Mouse (Mus musculus) liver, embryonic 12.5 days (tissue): ENCODE results near the gene Helz2. TPM values are rescaled to one million over a fixed set of nuclear protein-coding genes. Genes with fewer than 3 reads are reported as not detected.
"Not testable (repeated sequence)": the region's sequence is repeated elsewhere in the genome, so short reads cannot be mapped to it uniquely, and the experiment has no call there.

Experiments used
- ATAC-seq: fragments of 200-750 bp; cut with Nextera tagmentation; 2 replicates; pipeline ENCODE4 v1.8.0; 2017; ENCODE audit warnings: moderate number of reproducible peaks, mild to moderate bottlenecking, moderate library complexity
- H3K27ac ChIP-seq: fragments of 300-500 bp; sonication (generic); 2 replicates; pipeline ENCODE4 v1.5.1; 2016; ENCODE audit warnings: mild to moderate bottlenecking
- H3K27me3 ChIP-seq: fragments of 300-500 bp; sonication (generic); replicated peaks from 2 replicates; pipeline ENCODE4 v1.6.1; 2016; ENCODE audit warnings: mild to moderate bottlenecking, moderate library complexity
- H3K36me3 ChIP-seq: fragments of 300-500 bp; sonication (generic); 2 replicates; pipeline ENCODE4 v1.6.1; 2016; ENCODE audit warnings: mild to moderate bottlenecking, moderate library complexity
- H3K4me1 ChIP-seq: fragments of 300-500 bp; sonication (generic); 2 replicates; pipeline ENCODE4 v1.6.1; 2016
- H3K4me2 ChIP-seq: fragments of 300-500 bp; sonication (generic); 2 replicates; pipeline ENCODE4 v1.6.1; 2016; ENCODE audit warnings: mild to moderate bottlenecking, moderate library complexity
- H3K4me3 ChIP-seq: fragments of 300-500 bp; sonication (generic); 2 replicates; pipeline ENCODE4 v1.5.1; 2016; ENCODE audit warnings: mild to moderate bottlenecking, moderate library complexity
- H3K9ac ChIP-seq: fragments of 300-500 bp; sonication (generic); 2 replicates; pipeline ENCODE4 v1.6.1; 2016; ENCODE audit warnings: mild to moderate bottlenecking, moderate library complexity
- H3K9me3 ChIP-seq: fragments of 300-500 bp; sonication (generic); replicated peaks from 2 replicates; pipeline ENCODE4 v1.6.1; 2016; ENCODE audit warnings: mild to moderate bottlenecking, moderate library complexity
- WGBS: fragments of 180-500 bp; shearing (Covaris S2); methylation state at CpG from one replicate; pipeline ENCODE4 v1.1.7; 2016; ENCODE audit not compliant: insufficient replicate concordance; 5-methylcytosine and 5-hydroxymethylcytosine counted together
- polyA plus RNA-seq: library from polyadenylated mRNA; unstranded; fragments of >200 nt; fragmentation: Nextera tagmentation; extraction: Ambion mirVana; gene quantifications from 2 replicates; pipeline ENCODE4 v1.2.1, GENCODE M21; 2016

Helz2 gene
- polyA plus RNA-seq = 1.7 and 1.8 TPM in 2 replicates

DNA sequence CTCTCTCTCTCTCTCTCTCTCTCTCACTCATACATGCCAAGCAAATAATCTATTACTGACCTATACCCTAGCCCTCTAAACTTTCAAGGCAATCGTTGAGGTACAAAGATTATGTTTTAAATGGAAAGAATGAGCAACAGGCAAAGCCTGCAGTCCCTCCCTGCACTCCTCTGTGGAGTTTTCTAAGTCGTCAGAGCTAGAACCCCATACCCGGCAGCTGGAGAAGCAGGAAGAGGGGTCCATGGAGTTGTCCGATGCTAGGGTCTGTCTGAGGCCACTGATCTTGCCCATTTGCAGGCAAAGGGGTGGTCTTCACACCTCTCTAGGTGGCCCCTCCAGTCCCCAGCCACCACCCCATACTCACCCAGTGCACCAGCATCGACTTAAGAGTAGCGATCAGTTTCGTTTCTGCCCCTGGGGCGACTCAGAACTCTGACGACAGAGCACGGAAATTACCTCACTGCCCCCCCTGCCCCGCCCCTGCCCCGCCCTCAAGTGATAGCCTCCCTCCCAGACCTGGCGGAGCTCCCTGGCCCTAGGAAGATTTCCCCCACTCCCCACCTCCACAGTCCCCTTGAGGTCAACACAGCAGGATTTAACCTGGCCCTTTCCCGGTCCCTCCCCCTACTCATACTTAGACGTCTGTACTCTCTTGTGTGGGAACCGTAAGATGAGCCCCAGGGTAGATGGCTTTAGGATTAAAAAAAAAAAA, at the start of gene Helz2:
Helz2 (minus strand) TSS at position 426 of the 712 bp plus-strand sequence.
- Histone ChIP-seq H3K4me2 (peak within 1 kb of the TSS; percentile 82), H3K27ac (peak within 1 kb of the TSS; percentile 31; the same call in 1 of the 2 replicates), H3K9me3 (no peaks in the 10 kb centered on the region), H3K9ac (peak within 1 kb of the TSS; percentile 79), H3K4me3 (peak within 1 kb of the TSS; percentile 72), H3K4me1 (peaks cover 42% of the 10 kb centered on the region), H3K27me3 (0 out of 2 replicates have a peak, but pooled peaks cover 5% of the 10 kb centered on the region), H3K36me3 (peaks cover 30% of the 10 kb centered on the region)
- 9% methylated on average over 16 of the region's 16 CpGs for WGBS
- ATAC-seq = peak; percentile 83

- H3K4me2 ChIP-seq = no peak overlapping the region
- peaks cover 23% of the 10 kb centered on the region for H3K4me1 ChIP-seq
- H3K9me3 ChIP-seq = no peaks in the 10 kb centered on the region
- H3K9ac ChIP-seq = no peak overlapping the region
- no peak overlapping the region for H3K27ac ChIP-seq
- no peak for ATAC-seq
- WGBS = 46% methylated on average over 1 of the region's 1 CpGs
- no peaks in the 10 kb centered on the region for H3K27me3 ChIP-seq
- peaks cover 11% of the 10 kb centered on the region for H3K36me3 ChIP-seq
- no peak overlapping the region for H3K4me3 ChIP-seq
Observed at GRCm38 (mm10) chr2:181290937-181291336, 49.1 kb upstream of the Helz2 start.

DNA sequence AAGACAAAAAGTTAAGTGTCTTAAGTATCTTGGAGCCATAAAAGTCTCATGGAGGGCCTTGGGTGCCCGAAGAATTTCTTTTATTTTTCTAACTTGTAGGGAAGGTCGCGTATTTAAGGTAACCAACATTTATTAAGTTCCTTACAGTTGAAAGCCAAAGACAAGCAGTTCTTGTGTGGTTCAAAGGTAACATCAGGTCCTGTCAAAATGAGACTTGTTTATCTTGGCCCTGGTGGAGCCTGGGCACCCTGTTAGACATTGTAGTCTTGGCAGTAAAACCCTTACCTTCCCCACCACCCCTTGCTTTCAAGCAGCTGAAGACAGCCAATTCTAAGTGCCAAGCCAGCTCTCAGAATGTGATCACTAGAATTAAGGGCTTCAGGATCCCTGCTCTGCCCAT, 46.9 kb upstream of the Helz2 start:
- Histone ChIP-seq H3K9ac (peak overlapping the region; percentile 69), H3K27ac (peak overlapping the region; percentile 66), H3K4me2 (peak overlapping the region; percentile 72), H3K36me3 (peaks cover 23% of the 10 kb centered on the region), H3K9me3 (no peaks in the 10 kb centered on the region), H3K4me3 (peak overlapping the region; percentile 81), H3K4me1 (peaks cover 31% of the 10 kb centered on the region), H3K27me3 (no peaks in the 10 kb centered on the region)
- 74% methylated on average over 3 of the region's 3 CpGs for WGBS
- no peak for ATAC-seq

DNA sequence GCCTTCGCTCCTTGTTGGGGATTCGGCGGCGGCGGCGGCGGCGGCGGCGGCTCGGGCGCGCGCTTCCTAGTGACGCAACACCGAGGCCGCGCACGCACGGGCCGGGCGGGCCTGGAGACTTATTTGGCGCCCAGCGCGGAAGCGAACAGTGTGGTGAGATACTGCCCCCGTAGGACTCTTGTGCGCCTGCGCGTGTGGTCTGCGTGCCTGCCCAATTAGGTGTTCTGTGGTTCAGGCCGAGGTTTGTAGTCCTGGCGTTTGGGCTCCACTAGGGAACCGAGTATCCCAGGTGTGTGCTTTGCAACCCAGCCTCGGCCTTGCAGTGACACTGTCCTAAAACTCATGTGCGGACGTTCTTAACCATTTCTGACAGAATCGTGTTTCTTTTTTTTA, 46.1 kb upstream of the Helz2 start, which contains the start of gene Gmeb2:
Gmeb2 (minus strand) TSS at position 78 of the 393 bp plus-strand sequence.
- peaks cover 37% of the 10 kb centered on the region for H3K4me1 ChIP-seq
- H3K4me2 ChIP-seq = peak within 1 kb of the TSS; percentile 75
- H3K4me3 ChIP-seq = peak within 1 kb of the TSS; percentile 81
- peak; percentile 95 for ATAC-seq
- not testable (repeated sequence) for H3K27me3 ChIP-seq, H3K9me3 ChIP-seq
- under 1% methylated on average over 38 of the region's 38 CpGs for WGBS
- H3K36me3 ChIP-seq = peaks cover 29% of the 10 kb centered on the region
- H3K9ac ChIP-seq = peak within 1 kb of the TSS; percentile 88
- H3K27ac ChIP-seq = peak within 1 kb of the TSS; percentile 95

- under 1% methylated on average over 51 of the region's 71 CpGs for WGBS
- Histone ChIP-seq H3K4me1 (peaks cover 41% of the 10 kb centered on the region), H3K4me3 (peak overlapping the region; percentile 81), H3K9ac (peak overlapping the region; percentile 88), H3K9me3 (no peaks in the 10 kb centered on the region), H3K4me2 (peak overlapping the region; percentile 75), H3K36me3 (peaks cover 33% of the 10 kb centered on the region), H3K27ac (peak overlapping the region; percentile 95), H3K27me3 (no peaks in the 10 kb centered on the region)
- peak; percentile 85 for ATAC-seq
Observed at GRCm38 (mm10) chr2:181287338-181287957, 45.6 kb upstream of the Helz2 start.

- peaks cover 40% of the 10 kb centered on the region for H3K36me3 ChIP-seq
- ATAC-seq = no peak
- H3K9ac ChIP-seq = peak overlapping the region; percentile 88
- H3K4me2 ChIP-seq = peak overlapping the region; percentile 75
- no peaks in the 10 kb centered on the region for H3K27me3 ChIP-seq
- WGBS = 33% methylated on average over 6 of the region's 6 CpGs
- H3K9me3 ChIP-seq = no peaks in the 10 kb centered on the region
- peaks cover 41% of the 10 kb centered on the region for H3K4me1 ChIP-seq
- H3K27ac ChIP-seq = peak overlapping the region; percentile 95
- H3K4me3 ChIP-seq = peak overlapping the region; percentile 81
Observed at GRCm38 (mm10) chr2:181286629-181287337, 45.0 kb upstream of the Helz2 start.

- Histone ChIP-seq H3K27me3 (no peaks in the 10 kb centered on the region), H3K9ac (no peak overlapping the region), H3K36me3 (peaks cover 86% of the 10 kb centered on the region), H3K4me2 (no peak overlapping the region), H3K4me1 (peaks cover 30% of the 10 kb centered on the region), H3K9me3 (no peaks in the 10 kb centered on the region), H3K27ac (no peak overlapping the region), H3K4me3 (no peak overlapping the region)
- no peak for ATAC-seq
- 68% methylated on average over 1 of the region's 1 CpGs for WGBS
Observed at GRCm38 (mm10) chr2:181279968-181280367, 38.1 kb upstream of the Helz2 start.

GRCm38 (mm10) chr2:181277866-181278265, 36.0 kb upstream of the Helz2 start:
- Histone ChIP-seq H3K4me1 (peaks cover 18% of the 10 kb centered on the region), H3K4me3 (no peak overlapping the region), H3K27ac (no peak overlapping the region), H3K9ac (no peak overlapping the region), H3K9me3 (no peaks in the 10 kb centered on the region), H3K27me3 (no peaks in the 10 kb centered on the region), H3K36me3 (peaks cover 88% of the 10 kb centered on the region), H3K4me2 (no peak overlapping the region)
- WGBS = 58% methylated on average over 3 of the region's 3 CpGs
- peak; percentile 50; the same call in 1 of the 2 replicates for ATAC-seq

- no peak for ATAC-seq
- no peak overlapping the region for H3K4me3 ChIP-seq
- WGBS = 88% methylated on average over 1 of the region's 1 CpGs
- peaks cover 15% of the 10 kb centered on the region for H3K4me1 ChIP-seq
- H3K9me3 ChIP-seq = no peaks in the 10 kb centered on the region
- no peak overlapping the region for H3K4me2 ChIP-seq
- 0 out of 2 replicates have a peak overlapping the region, but pooled peaks have one; percentile 36 for H3K27ac ChIP-seq
- peaks cover 85% of the 10 kb centered on the region for H3K36me3 ChIP-seq
- H3K27me3 ChIP-seq = no peaks in the 10 kb centered on the region
- H3K9ac ChIP-seq = no peak overlapping the region
Observed at GRCm38 (mm10) chr2:181276766-181277165, 34.9 kb upstream of the Helz2 start.

GRCm38 (mm10) chr2:181274639-181275038, 32.8 kb upstream of the Helz2 start:
- ATAC-seq = no peak
- Histone ChIP-seq H3K4me2 (no peak overlapping the region), H3K36me3 (peaks cover 87% of the 10 kb centered on the region), H3K4me1 (peaks cover 15% of the 10 kb centered on the region), H3K9me3 (no peaks in the 10 kb centered on the region), H3K9ac (no peak overlapping the region), H3K27me3 (no peaks in the 10 kb centered on the region), H3K27ac (no peak overlapping the region), H3K4me3 (no peak overlapping the region)
- 67% methylated on average over 4 of the region's 4 CpGs for WGBS

GRCm38 (mm10) chr2:181273829-181274228, 32.0 kb upstream of the Helz2 start:
- H3K27ac ChIP-seq = no peak overlapping the region
- H3K9me3 ChIP-seq = no peaks in the 10 kb centered on the region
- H3K4me1 ChIP-seq = peaks cover 15% of the 10 kb centered on the region
- peaks cover 88% of the 10 kb centered on the region for H3K36me3 ChIP-seq
- no peak overlapping the region for H3K4me2 ChIP-seq
- no peak overlapping the region for H3K9ac ChIP-seq
- no peaks in the 10 kb centered on the region for H3K27me3 ChIP-seq
- H3K4me3 ChIP-seq = no peak overlapping the region
- WGBS = 84% methylated on average over 2 of the region's 2 CpGs
- ATAC-seq = no peak

DNA sequence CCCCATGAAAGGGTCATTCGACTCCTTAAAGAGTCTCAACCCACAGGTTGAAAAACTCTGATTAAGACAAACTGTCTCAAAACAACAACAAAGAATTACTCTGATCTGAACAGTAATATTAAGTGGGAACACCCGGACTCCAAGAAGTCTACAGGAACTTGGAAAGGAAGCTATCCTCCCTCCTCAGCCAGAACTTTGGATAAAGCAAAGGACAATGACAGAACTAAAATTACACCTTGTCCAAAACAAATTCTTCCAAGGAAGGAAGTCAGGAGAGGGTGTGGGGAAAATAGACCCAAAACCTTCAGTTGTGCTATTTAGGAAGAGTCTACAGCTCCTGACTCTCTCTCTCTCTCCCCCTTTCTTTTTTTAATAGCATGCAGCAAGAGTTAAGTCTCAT, 30.3 kb upstream of the Helz2 start:
- no peak overlapping the region for H3K27ac ChIP-seq
- 92% methylated on average over 2 of the region's 2 CpGs for WGBS
- ATAC-seq = no peak
- H3K27me3 ChIP-seq = no peaks in the 10 kb centered on the region
- H3K4me1 ChIP-seq = 0 out of 2 replicates have a peak, but pooled peaks cover 3% of the 10 kb centered on the region
- peaks cover 88% of the 10 kb centered on the region for H3K36me3 ChIP-seq
- no peaks in the 10 kb centered on the region for H3K9me3 ChIP-seq
- no peak overlapping the region for H3K9ac ChIP-seq
- H3K4me3 ChIP-seq = no peak overlapping the region
- no peak overlapping the region for H3K4me2 ChIP-seq
